Mouse (Mus musculus) spleen, postnatal 4 days (tissue): ENCODE measurements around the gene Ssr2.

Experiments
- DNase-seq, 2 experiments: peaks; one replicate each; pipeline ENCODE4 v3.0.0; 2022; ENCODE audit warnings: low spot score in 2 of 2

Gene Ssr2

DNA sequence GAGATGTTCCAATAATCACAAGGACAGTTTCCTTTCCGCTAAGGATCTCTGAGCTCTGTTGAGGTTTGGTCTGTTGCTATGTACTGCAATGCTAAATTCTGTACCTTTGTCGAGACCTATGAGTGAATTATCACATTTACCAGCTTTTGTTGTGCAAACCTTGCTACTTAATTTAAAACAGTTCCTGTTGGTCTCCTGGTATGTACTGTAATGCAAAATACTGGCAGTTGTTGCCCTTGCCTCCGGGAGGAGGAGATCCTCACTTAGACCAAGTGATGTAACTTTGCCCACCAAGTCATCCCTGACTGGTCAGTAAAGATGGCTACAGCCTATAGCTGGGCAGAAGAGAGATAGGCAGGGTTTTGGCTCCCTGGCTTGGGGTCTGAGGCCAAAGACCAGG lies at the start of gene Ssr2:
Ssr2 (plus strand) TSS at position 337 of the 400 bp plus-strand sequence.
- DNase-seq = no peak

DNA sequence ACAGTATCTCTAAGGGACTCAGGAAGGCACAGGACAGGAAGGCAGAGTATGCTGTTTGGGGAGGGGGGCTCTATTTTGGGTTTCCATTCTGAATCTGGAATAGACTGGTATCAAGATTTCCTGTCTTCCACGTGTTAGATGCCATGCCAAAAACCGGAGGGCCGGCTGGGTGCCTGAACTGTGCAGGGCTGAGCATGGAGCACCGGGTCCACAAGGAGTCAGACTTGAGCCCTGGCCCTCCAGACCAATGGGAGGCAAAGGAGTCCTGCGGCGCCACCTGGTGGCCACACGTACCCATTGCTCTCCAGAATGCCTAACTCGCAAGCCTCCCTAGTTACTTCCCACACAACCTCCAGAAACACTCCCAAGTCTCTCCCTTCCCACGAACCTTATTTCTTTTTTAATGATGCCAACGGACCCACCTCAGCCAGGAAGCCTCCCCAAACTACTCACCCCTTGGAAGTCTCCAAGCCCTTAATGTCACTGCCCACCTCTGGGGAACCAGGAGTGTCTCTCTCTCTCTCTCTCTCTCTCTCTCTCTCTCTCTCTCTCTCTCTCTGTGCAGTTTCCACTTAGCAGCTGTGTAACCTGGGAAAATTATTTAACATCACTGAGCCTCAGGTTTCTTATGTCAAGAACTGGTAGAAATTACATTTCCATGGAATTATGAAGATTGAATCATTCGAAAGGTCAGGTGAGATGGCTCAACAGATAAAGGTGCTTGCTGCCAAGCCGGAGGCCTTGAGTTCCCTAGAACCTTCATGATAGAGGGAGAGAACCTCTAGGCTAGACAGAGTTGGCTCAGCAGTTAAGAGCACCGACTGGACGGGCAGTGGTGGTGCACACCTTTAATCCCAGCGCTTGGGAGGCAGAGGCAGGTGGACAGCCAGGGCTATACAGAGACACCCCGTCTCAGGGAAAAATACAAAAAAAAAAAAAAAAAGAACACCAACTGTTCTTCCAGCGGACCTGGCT lies 49.2 kb upstream of the Ssr2 start:
- DNase-seq = peak; percentile 83 to 93

DNA sequence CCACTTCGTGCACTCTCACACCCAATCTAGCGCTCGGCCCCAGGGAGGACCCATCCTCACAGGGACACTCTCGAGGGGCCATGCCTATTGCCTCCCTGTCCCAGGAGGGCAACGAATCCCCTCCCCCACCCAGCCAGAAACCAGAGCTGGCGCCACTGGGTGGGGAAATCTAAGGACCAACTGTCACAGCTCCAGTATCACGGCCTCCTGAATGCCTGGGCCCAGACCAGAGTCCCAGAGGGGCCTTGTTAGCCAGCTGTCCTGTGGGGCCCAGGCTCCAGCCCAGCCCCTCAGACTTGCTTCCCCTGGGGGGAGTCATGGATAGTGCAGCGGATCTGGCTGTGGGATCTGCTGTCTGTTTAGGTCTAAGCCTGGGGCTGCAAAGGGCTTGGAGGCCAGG lies 48.1 kb upstream of the Ssr2 start:
- DNase-seq = no peak

DNA sequence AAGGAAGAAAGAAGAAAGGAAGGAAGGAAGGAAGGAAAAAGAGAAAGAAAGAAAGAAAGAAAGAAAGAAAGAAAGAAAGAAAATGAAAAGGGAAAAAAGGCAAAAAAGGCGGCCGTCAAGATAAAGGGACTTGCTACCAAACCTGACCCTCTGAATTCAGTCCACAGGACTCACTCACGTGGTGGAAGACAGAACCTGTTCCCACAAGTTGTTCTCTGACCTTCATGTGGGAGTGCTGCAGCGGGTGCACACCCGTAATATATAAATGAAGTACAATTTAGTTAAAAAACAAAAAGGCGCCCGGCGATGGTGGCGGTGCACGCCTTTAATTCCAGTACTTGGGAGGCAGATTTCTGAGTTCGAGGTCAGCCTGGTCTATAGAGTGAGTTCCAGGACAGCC lies 47.0 kb upstream of the Ssr2 start:
- DNase-seq = no peak

DNA sequence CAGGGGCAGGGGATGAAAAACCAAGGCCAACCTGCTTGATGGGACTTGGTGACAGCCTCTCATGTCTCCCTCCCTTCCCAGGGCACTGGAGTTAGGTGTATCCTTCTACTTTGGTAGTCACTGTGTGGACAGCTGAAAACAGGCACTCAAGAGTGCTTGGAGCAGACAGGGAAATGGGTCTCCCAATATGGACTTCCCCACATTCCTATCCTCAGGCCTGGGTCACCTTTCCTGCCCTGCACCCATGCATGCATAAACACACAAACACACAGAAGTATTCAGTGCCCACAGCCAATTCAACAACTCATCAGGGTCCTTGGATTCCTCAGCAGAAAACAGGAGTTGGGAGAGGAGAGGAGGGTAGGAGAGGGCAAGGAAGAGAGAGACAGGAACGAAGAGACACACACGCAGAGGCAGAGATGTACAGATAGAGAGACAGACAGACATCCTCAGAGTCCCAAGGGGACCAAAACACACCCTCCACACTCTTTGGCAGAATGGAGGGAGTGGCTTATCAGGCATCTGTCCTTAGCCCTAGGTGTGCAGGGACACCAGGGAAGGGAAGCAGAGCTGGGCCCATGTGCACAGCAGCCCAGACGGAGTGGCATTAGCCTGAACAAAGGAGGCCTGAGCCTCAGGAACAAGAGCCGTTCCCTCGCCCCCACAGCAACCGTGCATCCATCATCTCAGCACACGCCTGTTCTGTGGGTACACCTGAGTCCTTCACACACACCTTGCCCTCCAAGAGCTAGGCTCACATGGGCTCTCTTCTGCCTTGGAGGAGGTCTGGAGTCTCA lies 46.3 kb upstream of the Ssr2 start:
- DNase-seq = no peak

DNA sequence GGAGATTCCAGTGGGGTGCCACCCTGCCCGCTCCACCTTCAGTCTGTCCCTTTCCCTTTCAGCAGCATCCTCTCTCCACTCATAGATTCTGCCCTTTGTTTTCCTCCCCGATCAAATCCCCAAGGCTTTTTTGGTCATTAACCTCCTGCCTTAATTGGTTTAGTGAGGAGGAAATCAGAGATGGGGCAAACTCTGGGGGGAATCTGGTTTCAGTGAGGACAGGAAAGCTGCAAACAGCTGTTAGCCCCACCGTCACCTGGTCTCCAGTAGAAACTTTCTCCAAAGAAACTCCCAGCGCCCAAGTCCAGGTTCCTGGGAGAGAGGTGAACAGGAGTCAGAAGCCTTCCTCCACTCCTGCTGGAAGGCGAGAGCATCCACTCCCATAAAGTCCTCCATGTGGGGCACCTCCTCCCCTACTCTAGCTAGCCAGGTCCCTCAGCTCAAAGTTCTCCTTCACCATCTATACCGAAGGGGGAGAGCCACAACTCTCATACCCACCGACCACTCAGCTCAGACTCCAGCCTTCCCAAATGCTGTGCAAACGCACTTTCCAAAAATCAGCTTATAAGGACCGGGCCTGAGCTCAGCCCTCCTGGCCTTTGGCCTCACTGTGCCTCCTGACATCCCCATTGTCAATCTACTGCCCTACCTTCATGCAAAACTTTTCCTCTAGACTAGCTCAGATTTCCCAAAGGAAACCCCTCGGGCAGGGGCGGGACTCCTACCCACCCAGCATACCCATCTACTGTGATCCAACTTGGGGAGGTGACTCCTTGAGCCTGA lies 45.4 kb upstream of the Ssr2 start:
- DNase-seq = no peak

DNA sequence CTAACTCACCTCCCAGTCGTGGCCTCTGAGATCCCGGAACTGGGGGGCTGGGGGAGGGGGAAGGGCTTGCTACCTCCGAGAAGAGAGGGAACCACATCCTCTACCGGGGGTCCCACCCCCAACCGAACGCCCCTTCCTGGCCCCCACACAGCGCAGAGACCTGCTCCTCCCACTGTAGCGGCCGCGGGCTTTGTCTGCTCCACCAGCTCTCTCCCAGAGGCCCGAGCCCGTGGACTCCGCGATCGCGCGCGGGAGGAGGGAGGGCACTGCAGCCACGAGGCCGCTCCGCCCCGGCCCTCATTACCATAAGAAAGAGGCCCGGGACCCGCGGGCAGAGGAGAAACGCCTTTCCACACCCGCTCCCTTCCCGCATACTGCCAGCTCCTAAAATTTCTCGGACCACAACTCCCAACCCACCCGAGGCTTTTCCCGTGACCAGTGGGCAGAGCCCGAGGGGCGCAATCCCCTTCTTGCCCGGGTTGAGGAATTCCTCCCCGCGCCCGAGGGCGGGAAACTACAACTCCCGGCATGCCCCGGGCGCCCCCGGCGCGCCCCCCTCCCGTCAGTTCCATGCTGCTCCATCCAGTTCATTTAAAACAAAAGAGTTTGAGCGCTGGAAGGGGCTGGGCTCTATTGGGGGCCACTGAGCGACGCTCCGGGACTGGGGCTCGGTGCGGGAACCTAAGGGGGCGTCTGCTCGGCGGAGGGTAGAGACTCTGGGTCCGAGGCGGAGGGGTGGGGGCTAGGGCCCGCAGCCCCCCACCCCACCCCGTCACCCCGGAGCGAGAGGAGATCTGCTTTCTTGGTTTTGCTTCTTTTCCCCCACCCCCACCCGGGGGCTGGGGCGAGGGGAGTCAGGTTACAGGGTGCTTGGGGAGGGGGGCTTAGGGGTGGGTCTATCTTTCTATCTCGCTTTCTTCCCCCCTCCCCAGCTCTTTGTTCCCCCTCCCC lies 44.1 kb upstream of the Ssr2 start:
- peak; percentile 78 to 90 for DNase-seq

DNA sequence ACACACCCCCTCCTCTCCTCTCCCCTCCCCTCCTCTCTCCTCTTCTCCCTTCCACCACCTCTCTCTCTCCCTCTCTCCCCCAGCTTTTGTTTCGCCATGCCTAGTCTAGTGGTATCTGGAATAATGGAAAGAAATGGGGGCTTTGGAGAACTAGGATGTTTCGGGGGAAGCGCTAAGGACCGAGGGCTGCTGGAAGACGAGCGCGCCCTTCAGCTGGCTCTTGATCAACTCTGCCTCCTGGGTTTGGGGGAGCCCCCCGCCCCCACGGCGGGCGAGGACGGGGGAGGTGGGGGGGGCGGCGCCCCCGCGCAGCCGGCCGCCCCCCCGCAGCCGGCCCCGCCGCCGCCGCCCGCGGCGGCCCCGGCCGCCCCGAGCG lies 43.4 kb upstream of the Ssr2 start, which contains the start of gene Mex3a:
Mex3a (plus strand) TSS at position 97 of the 376 bp plus-strand sequence.
- no peak for DNase-seq

DNA sequence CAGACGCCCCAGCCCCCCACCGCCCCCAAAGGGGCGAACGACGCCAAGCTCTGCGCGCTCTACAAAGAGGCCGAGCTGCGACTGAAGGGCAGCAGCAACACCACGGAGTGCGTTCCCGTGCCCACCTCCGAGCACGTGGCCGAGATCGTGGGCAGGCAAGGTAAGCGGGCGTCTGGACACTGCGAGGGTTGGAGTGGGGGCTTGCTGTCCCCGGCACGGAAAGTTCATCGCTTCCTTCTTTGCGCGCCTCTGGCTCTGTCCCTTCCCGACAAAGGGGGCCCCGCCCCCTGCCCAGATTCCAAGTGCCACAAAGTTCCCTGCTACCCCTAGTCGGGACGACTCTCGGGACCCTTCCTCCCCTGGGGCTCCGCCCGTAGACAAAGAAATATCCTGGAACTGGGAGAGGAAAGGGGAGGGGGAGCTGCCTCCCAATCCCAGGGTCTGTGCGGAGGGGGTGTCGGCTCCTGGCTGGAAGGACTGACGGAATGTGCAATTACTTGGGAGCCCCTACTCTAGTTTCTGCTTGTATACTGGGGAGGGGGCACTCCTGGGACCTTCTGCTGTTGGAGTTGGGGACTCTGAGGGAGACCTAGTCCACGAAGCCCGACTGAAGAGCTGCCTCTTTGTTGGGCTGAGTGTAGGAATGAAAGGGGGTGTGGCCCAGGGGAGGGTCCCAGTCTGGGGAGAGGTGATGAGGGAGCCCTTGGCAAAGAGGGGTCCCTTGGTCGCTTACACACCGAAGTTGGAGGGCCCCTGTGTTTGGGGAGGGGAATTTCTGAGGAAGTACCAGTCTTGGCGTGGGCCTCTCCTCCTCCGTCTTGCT lies 42.8 kb upstream of the Ssr2 start:
- no peak for DNase-seq

DNA sequence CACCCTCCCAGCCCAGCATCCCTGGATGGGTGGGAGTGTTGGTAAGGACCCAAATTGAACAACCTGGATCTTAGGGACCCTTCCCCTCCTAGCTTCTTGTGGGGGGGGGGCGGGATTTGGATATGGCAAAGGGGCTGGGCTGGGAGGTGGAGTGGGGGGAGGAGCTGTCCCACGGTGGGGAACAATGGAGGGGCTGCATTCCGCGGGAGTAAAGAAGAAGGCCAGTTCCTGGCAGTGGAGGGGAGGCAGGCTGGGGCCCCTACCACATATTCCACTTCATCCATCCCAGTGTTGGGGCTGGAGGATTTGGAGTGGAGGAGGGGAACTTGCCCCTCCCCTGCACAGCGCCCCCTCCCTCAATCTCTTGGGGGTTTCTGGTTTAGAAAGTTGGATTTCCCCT lies 42.0 kb upstream of the Ssr2 start:
- DNase-seq = peak in 1 of 2 experiments; percentile 61

DNA sequence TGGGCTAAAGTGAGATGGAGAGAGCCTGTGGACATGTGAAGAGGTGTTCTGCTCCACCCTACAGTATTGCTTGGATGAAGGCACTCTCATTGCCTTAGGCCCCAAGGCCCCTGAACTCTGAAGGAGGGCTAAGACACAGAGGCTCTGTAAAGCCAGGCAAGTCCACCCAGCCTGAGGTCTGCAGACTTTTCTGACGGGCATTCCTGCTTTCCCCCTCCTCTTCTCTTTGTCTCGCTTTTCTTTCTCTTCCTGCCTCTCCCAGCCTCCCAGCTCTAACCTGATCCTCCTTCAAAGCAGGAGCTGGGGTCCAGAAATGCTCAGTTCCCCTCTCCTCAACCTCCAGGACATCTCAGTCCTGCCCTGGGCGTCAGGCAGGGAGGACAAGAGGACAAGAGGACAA lies 40.7 kb upstream of the Ssr2 start:
- no peak for DNase-seq

DNA sequence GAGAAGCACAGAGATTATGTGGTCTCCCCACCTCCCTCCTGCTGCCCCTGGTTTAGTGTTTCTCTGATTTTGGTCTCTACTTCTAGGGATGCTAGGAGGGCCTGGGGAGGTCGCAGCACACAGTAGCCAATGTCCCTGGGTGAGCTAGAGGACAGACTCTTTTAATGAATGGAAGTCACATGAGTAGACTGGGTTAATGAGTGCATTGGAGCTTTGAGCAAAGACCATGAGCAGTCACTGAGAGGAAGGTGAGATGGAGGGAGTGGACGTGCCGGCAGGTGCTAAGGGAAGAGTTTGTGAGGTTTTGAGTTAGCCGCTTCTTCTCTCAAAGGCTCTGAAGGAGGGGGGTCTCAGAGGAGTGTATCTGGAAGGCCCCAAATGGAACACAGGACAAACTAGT lies 40.1 kb upstream of the Ssr2 start:
- no peak for DNase-seq

DNA sequence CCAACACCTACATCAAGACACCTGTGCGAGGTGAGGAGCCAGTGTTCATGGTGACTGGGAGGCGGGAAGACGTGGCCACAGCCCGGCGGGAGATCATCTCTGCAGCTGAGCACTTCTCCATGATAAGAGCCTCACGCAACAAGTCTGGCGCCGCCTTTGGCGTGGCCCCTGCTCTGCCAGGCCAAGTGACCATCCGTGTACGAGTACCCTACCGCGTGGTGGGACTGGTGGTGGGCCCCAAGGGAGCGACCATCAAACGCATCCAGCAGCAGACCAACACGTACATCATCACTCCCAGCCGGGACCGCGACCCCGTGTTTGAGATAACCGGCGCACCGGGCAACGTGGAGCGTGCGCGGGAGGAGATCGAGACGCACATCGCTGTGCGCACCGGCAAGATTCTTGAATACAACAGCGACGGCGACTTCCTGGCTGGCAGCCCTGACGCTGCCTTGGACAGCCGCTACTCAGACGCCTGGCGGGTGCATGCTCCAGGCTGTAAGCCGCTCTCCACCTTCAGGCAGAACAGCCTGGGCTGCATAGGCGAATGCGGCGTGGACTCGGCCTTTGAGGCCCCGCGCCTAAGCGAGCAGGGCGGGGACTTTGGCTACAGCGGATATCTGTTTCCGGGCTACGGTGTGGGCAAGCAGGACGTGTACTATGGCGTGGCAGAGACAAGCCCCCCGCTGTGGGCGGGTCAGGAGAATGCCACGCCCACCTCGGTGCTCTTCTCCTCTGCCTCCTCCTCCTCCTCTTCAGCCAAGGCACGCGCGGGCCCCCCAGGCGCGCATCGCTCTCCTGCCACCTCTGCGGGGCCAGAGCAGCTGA lies 39.4 kb upstream of the Ssr2 start:
- DNase-seq = peak; percentile 63 to 79

DNA sequence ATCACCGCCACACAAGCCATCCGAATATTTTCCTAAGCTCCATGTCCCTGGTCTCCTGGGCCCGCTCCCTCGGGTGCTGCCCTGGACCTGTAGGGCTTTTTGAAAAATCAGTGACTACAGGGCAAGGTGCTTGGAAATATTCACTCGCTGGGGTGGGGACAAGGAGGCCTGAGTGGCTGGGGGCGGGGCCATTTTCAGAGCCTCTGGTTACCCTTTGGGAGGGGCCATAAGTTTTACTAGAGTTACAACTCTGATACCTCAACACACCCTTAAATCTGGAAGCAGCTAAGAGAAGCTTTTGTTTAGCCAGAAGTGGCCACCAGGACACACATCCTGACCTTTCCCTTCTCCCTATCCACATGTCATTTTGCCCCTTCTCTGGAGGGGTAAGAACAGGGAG lies 38.5 kb upstream of the Ssr2 start:
- DNase-seq = no peak

DNA sequence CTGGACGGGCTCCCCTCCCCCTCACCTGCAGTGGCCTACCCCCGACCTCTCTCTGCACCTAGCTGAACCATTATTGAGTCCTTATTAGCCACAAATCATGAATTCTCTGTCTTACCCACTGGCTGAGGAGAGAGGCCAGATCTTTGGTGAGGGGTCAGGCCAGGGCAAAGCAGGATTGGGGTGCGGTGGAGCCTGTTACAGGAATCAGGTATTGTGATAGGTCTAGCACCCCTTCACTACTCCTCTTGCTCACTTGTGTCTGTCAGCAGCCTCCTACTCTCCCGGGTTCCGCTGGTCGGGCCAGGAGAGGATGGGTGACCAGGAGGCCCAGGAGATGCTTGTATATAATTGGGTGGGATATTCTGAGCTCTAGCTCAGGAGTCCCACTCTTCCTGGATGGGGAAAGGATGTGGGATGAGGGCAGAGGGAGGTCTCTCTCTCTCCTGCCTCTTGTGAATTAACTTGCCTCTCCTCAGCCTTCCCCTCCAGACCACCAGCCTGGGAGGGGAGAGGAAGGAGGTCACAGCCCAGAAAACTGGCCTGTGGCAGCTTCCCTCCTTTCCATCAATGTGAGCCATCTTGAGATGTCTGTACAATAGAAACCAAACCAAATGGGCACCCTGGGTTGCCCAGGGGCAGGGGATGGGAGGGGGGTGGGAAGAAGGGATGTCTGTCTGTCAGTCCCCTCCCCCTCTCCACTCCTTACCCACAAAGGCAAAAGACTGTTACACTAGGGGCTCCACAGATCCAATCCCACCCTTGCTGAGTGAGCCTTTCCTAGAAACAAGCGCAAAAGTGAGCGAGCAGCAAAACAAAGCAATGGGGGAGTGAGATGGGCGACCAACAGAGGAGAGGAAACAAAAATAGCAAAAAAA lies 37.2 kb upstream of the Ssr2 start:
- DNase-seq = no peak

DNA sequence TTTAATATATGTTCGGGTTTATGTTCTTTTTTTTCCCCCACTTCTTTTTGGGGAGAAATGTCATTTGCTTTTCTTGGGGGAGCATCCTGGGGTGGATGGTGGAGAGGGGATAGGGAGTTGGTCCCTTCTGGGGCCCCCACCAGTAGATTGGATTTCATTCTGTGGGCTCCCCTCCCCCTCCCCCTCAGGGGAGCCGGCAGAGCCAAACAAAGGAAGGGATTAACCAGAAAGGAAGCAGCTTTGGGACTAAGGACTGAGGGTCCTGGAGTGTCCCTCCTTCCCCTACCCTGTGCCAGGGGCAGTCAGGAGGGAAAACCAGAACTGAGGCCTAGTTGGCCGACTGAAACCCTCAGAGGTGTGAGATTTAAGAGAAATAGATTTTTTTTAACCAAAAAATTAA lies 36.3 kb upstream of the Ssr2 start:
- no peak for DNase-seq

DNA sequence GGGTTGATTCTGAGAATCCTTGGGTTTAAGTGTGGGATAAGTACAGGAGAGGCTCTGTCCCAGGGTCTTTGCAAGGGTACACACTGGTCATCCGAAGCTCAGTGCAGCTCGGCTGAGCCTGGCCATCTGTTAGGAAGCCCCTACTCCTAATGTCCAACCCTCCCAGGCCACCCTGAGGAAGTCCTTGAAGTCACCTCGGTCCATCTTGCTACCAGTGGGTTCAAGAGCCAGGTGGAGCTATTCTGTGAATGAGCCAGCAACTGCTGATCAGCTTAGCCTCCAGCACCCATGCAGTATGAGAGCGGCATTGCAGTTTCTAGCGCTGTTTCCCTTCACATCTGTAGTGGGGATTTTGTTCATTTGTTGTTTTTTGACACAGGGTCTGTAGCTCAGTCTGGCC lies 35.6 kb upstream of the Ssr2 start:
- DNase-seq = no peak
